Mouse (Mus musculus): Measurements from ENCODE around the gene Usp11. TPM values are rescaled to one million over a fixed set of nuclear protein-coding genes. Genes with fewer than 3 reads are reported as not detected.
A peak's percentile ranks its signal among the peaks of the same experiment; 100 is the strongest.
"Not testable (repeated sequence)": the region's sequence is repeated elsewhere in the genome, so short reads cannot be mapped to it uniquely, and the experiment has no call there.

Usp11 gene
- polyA plus RNA-seq, 1 experiment from 2014 or later = 110 TPM

GRCm38 (mm10) chrX:20692616-20693015 is 11.1 kb upstream of the Usp11 start:
- Histone ChIP-seq H3K36me3 (replicated peaks) (no peaks in the 10 kb centered on the region), H3K4me1 (peaks cover 18% of the 10 kb centered on the region), H3K27ac (no peak overlapping the region), H3K9me3 (no peaks in the 10 kb centered on the region), H3K4me2 (no peak overlapping the region), H3K4me3 (no peak overlapping the region), H3K9ac (no peak overlapping the region), H3K27me3 (replicated peaks) (no peaks in the 10 kb centered on the region)
- no peak for ATAC-seq (replicated peaks)
- 67% methylated on average over 1 of the region's 1 CpGs for WGBS

- H3K4me1 ChIP-seq = 0 out of 2 replicates have a peak, but pooled peaks cover 3% of the 10 kb centered on the region
Observed at GRCm38 (mm10) chrX:20695842-20696241, 7.9 kb upstream of the Usp11 start.

GRCm38 (mm10) chrX:20704295-20705082 is 783 bp downstream of the Usp11 start:
- peak; percentile 92 for ATAC-seq (replicated peaks)
- Histone ChIP-seq H3K9ac (peak overlapping the region; percentile 67), H3K27me3 (replicated peaks) (no peaks in the 10 kb centered on the region), H3K4me2 (peak overlapping the region; percentile 48), H3K4me1 (no peaks in the 10 kb centered on the region), H3K9me3 (no peaks in the 10 kb centered on the region), H3K36me3 (replicated peaks) (no peaks in the 10 kb centered on the region), H3K4me3 (peak overlapping the region; percentile 68), H3K27ac (peak overlapping the region; percentile 88)
- 23% methylated on average over 32 of the region's 32 CpGs for WGBS

More at GRCm38 (mm10) chrX:20695842-20696241, 7.9 kb upstream of the Usp11 start:
- H3K9me3 ChIP-seq = no peaks in the 10 kb centered on the region
- WGBS = 85% methylated on average over 4 of the region's 4 CpGs
- no peak overlapping the region for H3K27ac ChIP-seq
- no peaks in the 10 kb centered on the region for H3K36me3 ChIP-seq (replicated peaks)
- ATAC-seq (replicated peaks) = no peak
- no peak overlapping the region for H3K9ac ChIP-seq
- no peaks in the 10 kb centered on the region for H3K27me3 ChIP-seq (replicated peaks)
- no peak overlapping the region for H3K4me2 ChIP-seq
- H3K4me3 ChIP-seq = no peak overlapping the region

GRCm38 (mm10) chrX:20705083-20705402 is 1.3 kb downstream of the Usp11 start:
- Histone ChIP-seq H3K9ac (no peak overlapping the region), H3K36me3 (replicated peaks) (no peaks in the 10 kb centered on the region), H3K9me3 (no peaks in the 10 kb centered on the region), H3K27ac (no peak overlapping the region), H3K4me3 (peak overlapping the region; percentile 68), H3K4me1 (no peaks in the 10 kb centered on the region), H3K4me2 (peak overlapping the region; percentile 48), H3K27me3 (replicated peaks) (no peaks in the 10 kb centered on the region)
- 33% methylated on average over 3 of the region's 3 CpGs for WGBS
- no peak for ATAC-seq (replicated peaks)

DNA sequence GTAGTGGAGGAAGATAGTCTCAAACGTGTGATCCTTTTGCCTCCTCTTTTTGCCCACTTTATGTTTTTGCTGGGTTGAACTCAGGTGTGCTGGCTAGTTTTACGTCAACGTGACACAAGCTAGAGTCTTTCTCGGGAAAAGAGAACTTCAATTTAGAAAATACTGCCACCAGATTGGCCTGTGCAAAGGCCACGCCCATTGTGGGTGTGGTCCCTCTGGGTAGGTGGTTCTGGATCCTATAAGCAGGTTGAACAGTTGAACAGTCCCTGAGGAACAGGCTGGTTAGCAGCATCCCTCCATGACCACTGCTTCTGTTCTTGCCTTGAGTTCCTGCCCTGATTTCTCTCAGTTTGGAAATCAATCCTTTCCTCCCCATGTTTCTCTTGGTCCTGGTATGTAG is 25.0 kb downstream of the Usp11 start:
- WGBS = 79% methylated on average over 5 of the region's 5 CpGs
- no peak for ATAC-seq (replicated peaks)

GRCm38 (mm10) chrX:20730048-20730447 is 26.3 kb downstream of the Usp11 start:
- H3K9me3 ChIP-seq; H3K4me2 ChIP-seq; H3K27ac ChIP-seq; H3K36me3 ChIP-seq (replicated peaks); H3K27me3 ChIP-seq (replicated peaks); H3K4me3 ChIP-seq; H3K9ac ChIP-seq; H3K4me1 ChIP-seq; ATAC-seq (replicated peaks): not testable (repeated sequence)
- WGBS = 49% methylated on average over 10 of the region's 10 CpGs

More for the DNA sequence above, 25.0 kb downstream of the Usp11 start:
- no peaks in the 10 kb centered on the region for H3K9me3 ChIP-seq
- no peak overlapping the region for H3K4me2 ChIP-seq
- no peak overlapping the region for H3K9ac ChIP-seq
- H3K4me1 ChIP-seq = no peaks in the 10 kb centered on the region
- H3K27me3 ChIP-seq (replicated peaks) = no peaks in the 10 kb centered on the region
- no peak overlapping the region for H3K4me3 ChIP-seq
- no peak overlapping the region for H3K27ac ChIP-seq
- H3K36me3 ChIP-seq (replicated peaks) = no peaks in the 10 kb centered on the region

GRCm38 (mm10) chrX:20736479-20736878 is 32.8 kb downstream of the Usp11 start:
- Histone ChIP-seq H3K9me3 (no peaks in the 10 kb centered on the region), H3K9ac (no peak overlapping the region), H3K4me2 (no peak overlapping the region), H3K27me3 (replicated peaks) (no peaks in the 10 kb centered on the region), H3K4me3 (no peak overlapping the region), H3K36me3 (replicated peaks) (no peaks in the 10 kb centered on the region), H3K27ac (no peak overlapping the region), H3K4me1 (no peaks in the 10 kb centered on the region)
- WGBS = 89% methylated on average over 4 of the region's 4 CpGs
- ATAC-seq (replicated peaks) = no peak

DNA sequence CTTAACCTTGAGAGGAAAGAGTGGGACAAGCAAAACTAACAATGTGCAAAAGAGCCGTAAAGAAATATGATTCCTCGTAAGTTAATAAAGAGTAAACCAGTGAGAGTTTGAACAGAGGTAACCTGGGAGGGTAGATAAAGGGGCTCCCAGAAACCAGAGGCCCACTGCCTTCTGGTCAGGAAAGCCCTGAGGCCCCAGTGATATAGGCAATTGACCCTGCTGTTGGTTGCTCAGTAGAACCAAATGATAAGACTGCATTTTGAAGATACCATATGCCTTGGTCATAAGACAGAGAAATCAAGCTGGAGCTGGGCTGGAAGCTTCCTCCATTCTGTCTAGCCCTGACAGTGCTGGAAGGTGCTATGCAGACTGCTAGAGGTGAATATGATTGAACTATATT is 45.1 kb downstream of the Usp11 start:
- no peak overlapping the region for H3K9ac ChIP-seq
- no peak for ATAC-seq (replicated peaks)
- no peaks in the 10 kb centered on the region for H3K9me3 ChIP-seq
- H3K36me3 ChIP-seq (replicated peaks) = no peaks in the 10 kb centered on the region
- no peak overlapping the region for H3K4me3 ChIP-seq
- H3K4me1 ChIP-seq = no peaks in the 10 kb centered on the region
- H3K27me3 ChIP-seq (replicated peaks) = no peaks in the 10 kb centered on the region
- no peak overlapping the region for H3K4me2 ChIP-seq
- 92% methylated on average over 2 of the region's 2 CpGs for WGBS
- H3K27ac ChIP-seq = no peak overlapping the region

DNA sequence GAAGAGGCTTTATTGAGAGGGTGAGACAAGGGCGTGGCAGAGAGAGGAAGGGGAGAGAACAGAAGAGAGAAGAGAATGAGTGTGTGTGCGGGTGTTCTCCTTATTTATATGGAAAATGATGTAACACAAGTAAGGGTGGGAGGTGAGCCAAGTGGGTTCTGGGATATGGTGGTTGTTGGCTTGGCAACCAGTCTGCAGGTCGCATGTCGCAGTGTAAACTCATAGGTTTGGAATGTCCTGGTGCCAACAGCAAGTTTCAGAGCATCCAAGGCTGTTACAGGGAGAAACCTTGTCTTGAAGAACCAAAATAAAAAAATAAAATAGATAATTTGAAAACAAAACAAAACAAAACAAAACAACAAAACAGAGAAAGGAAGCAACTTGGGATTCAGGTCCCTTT is 57.5 kb downstream of the Usp11 start:
- Histone ChIP-seq H3K27me3 (replicated peaks) (no peaks in the 10 kb centered on the region), H3K9me3 (no peaks in the 10 kb centered on the region), H3K27ac (no peak overlapping the region), H3K4me3 (no peak overlapping the region), H3K4me1 (no peaks in the 10 kb centered on the region), H3K36me3 (replicated peaks) (no peaks in the 10 kb centered on the region), H3K9ac (no peak overlapping the region), H3K4me2 (no peak overlapping the region)
- WGBS = 86% methylated on average over 4 of the region's 4 CpGs
- no peak for ATAC-seq (replicated peaks)

Other genes starting within 250 kb of the Usp11 start
- gene Rgn, start 154.1 kb upstream of the Usp11 start, polyA plus RNA-seq (2015; fragmentation: Nextera tagmentation; extraction: Ambion mirVana) = 0.54 and 1.0 TPM in 2 replicates
- gene Rbm10, start 86.4 kb upstream of the Usp11 start, polyA plus RNA-seq (2015; fragmentation: Nextera tagmentation; extraction: Ambion mirVana) = 64.3 and 64.9 TPM in 2 replicates
- 182 and 192 TPM in 2 replicates for gene Ndufb11, start 86.3 kb upstream of the Usp11 start, polyA plus RNA-seq (2015; fragmentation: Nextera tagmentation; extraction: Ambion mirVana)
- 412 and 423 TPM in 2 replicates for gene Uba1, start 45.6 kb upstream of the Usp11 start, polyA plus RNA-seq (2015; fragmentation: Nextera tagmentation; extraction: Ambion mirVana)
- gene Cdk16, start 16.0 kb upstream of the Usp11 start, polyA plus RNA-seq (2015; fragmentation: Nextera tagmentation; extraction: Ambion mirVana) = 152 and 154 TPM in 2 replicates
- gene Araf, start 93.9 kb downstream of the Usp11 start, polyA plus RNA-seq (2015; fragmentation: Nextera tagmentation; extraction: Ambion mirVana) = 365 and 380 TPM in 2 replicates
- 3.1 and 4.0 TPM in 2 replicates for gene Timp1, start 166.3 kb downstream of the Usp11 start, polyA plus RNA-seq (2015; fragmentation: Nextera tagmentation; extraction: Ambion mirVana)
- 76.3 and 76.8 TPM in 2 replicates for gene Syn1, start 217.1 kb downstream of the Usp11 start, polyA plus RNA-seq (2015; fragmentation: Nextera tagmentation; extraction: Ambion mirVana)
- gene Cfp, start 227.6 kb downstream of the Usp11 start, polyA plus RNA-seq (2015; fragmentation: Nextera tagmentation; extraction: Ambion mirVana) = 8.7 and 9.0 TPM in 2 replicates
- 22.5 and 24.8 TPM in 2 replicates for gene Elk1, start 246.7 kb downstream of the Usp11 start, polyA plus RNA-seq (2015; fragmentation: Nextera tagmentation; extraction: Ambion mirVana)